Mouse (Mus musculus) layer of hippocampus, adult 8-10 months (tissue): ENCODE results near the gene Tmem259. TPM values are rescaled to one million over a fixed set of nuclear protein-coding genes. Genes with fewer than 3 reads are reported as not detected.
A peak's percentile ranks its signal among the peaks of the same experiment; 100 is the strongest.
"Not testable (repeated sequence)": the region's sequence is repeated elsewhere in the genome, so short reads cannot be mapped to it uniquely, and the experiment has no call there.

ENCODE experiments used
- DNase-seq, 2 experiments: peaks; one replicate each; pipeline ENCODE4 v3.0.0; 2022; ENCODE audit warnings: low spot score in 2 of 2
- total RNA-seq, 4 experiments: library from RNA; stranded (reverse); gene quantifications; 2 replicates each; pipeline ENCODE4 v1.2.4; 2022

Tmem259 gene
- total RNA-seq, 4 experiments from 2014 or later, result 111 to 119 (median 116) TPM

DNA sequence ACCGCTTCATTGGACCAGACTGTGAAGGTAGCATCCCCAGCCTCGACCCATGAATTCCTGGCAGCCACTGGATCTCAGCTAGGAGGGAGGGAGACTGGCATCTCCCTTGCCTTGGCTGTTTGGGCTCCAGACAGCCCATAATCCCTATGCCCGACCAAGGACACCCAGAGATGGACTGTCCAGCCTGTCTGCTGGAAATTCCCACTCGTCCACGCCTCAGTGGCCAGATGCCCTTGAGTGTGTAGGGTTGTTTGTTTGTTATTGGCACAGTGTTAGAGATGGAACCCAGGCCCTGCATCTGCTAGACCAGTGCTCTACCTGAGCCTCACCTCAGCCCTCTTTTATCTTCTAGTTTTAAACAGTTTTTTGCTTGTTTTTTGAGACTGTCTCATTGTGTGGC is 18.8 kb downstream of the Tmem259 start:
- DNase-seq, result no peak

DNA sequence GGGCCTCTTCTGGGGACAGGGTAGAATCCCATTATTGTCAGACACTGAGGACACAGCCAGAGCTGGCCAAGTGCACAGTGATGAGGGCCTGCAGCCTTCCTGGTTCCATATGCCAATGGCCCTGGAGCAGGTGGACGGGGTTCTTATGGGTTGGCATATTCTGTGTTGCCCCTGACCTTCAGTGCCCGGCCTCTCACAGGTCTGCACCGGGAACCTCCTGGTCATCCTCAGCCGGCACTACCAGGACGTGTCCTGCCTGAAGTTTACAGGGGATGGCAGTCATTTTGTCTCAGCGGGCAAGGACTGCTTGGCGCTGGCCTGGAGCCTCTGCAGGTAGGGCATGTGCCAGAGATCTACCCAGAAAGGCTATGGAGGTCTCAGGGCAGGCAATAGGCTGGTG is 19.4 kb downstream of the Tmem259 start:
- DNase-seq, result no peak

DNA sequence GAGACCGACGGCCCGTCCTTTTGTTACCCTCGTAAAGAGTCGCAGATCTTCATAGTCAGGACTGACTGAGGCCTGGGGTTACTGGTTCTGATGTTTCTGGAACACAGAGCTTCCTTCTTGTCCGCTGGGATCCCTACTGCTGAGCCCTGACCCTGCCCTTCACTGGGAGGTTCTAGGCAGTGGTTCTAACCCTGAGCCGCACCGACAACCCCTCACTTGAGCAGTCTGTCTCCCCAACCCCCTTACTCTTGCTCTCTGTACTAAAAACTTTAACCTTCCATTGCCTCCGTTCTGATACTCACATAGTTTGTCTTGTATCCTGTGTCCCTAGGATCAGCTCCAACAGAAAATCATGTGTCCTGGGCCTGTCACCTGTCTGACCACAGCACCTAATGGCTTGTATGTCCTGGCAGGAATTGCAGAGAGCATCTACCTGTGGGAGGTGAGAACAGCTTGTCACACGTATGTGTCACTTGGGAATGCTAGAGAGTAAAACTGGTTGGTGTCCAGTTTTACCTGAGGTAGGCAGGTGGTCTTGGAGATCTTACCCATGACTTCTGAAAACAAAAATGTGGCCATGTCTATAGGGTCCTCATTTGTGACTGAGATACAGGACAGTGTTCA is 23.3 kb downstream of the Tmem259 start:
- DNase-seq, result no peak

DNA sequence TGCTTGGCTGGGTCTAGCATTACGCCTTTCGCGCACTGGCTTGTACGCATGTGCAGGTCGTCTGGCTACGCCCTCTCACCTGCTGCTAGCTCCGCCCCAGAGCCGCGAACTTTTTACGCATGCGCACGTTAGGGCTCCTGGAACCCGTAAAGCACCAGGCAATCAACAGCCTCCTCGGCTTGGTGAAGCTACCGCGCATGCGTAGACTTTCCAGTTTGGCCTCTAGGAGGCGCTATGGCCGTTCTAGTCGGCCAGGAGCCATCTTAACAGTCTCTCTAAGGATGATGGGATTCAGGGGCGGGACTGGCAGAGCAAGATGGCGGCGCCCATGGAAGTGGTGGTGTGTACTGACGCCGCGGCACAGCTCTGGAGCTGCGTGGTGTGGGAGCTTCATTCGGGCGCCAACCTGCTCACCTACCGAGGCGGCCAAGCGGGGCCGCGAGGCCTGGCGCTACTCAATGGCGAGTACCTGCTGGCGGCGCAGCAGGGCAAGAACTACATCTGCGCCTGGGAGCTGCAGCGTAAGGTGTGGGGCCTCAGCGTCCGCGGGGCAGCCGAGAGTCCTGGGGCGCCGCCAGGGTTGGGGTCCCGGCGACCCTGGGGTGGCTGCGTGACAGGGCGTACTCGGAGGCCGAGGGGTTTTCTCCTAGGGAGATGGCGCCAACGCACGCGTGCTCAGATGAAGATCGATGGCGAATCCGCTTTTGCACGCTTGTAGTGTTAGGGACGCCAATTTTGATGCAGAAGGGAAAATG is 24.1 kb downstream of the Tmem259 start, which contains the start of gene Wdr18:
Gene Wdr18 (plus strand): TSS at position 306 of the 755 bp plus-strand sequence.
- peak; percentile 99 to 100 for DNase-seq

GRCm38 (mm10) chr10:79959412-79959811 is 24.7 kb downstream of the Tmem259 start:
- not testable (repeated sequence) for DNase-seq

DNA sequence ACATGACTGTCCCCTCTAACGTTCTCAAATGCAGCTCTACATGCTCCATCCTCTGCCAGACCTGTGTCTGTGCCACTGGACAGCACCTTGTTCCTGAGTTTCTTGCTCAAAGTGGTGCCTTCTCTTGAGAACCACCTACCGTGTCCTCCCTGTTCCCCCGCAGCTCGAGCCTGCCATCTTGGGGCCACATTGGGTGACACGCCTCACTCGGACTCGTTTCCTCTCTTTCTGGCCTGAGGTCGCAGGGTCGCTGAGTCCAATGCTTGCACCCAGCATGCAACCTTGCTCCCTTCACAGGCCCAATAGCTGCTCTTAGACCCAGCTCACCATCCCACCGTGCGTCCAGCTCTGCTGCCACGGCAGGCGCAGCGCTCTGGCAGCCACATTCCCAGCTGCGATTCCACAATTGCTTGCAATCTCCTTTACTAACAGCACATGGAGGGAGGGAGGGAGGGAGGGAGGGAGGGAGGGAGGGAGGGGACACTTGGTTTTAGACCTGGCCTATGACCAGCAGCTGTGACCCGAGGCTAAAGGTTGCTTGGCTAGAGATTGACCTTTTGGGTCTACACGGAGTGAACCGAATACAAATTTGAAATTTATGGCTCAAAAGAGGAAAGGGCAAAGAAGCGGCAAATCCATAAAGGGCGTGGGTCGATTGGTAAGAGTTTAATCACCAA is 25.9 kb downstream of the Tmem259 start:
- peak; percentile 56 to 71 for DNase-seq

- no peak for DNase-seq
Observed at GRCm38 (mm10) chr10:79956643-79957154, 27.4 kb downstream of the Tmem259 start.

DNA sequence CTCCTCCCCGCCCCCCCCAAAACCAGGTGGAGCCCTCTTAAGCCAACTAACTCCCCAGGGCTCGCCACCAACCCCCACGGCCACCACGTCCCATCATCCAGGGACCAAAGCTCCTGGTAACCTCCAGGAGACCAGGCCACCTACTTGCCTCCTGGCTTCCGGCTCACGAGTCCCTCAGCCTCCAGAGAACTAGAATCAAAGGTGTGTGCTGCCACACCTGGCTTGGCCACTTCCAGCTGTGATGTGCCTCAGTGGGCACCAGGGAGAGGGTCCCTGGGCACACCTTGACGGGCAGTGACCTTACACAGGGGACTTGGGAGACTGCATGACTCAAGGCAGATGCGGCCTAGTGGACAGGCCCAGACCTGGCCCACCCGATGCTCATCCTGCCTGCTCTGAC is 28.4 kb downstream of the Tmem259 start:
- DNase-seq, result no peak

DNA sequence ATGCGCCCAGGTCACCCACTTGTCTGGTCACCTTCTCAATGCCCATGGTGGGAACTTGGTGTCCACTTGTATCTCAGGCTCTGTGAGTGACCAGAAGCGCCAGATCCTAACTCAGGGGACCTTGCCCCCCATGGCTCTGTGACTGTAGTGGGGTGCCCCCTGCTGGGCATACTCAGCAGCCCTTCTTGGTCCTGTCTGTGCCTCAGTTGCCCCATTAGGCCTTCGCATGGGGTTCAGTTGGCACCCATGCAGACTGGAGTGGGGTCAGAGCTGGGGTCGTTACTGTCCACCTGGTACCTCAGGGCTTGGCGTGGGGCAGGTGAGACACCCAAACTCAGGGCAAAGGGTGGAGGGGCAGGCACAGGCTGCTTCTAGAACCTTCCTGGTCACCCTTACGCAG is 30.2 kb downstream of the Tmem259 start:
- DNase-seq, result peak in 1 of 2 experiments; percentile 37

DNA sequence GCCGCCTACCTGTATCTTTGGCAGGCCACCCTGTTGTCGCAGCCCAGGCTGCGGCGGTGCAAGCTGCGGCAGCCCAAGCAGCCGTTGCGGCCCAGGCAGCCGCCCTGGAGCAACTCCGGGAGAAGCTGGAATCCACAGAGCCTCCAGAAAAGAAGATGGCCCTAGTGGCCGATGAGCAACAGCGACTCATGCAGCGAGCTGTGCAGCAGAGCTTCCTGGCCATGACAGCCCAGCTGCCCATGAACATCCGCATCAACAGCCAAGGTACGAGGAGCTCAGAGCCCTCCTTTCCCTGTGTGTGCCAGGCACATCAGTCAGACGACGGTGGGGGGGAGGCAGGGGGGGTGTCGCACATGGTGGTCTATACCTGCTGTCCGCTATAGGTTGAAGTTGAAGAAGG is 33.5 kb downstream of the Tmem259 start:
- no peak for DNase-seq

GRCm38 (mm10) chr10:79949873-79950272 is 34.3 kb downstream of the Tmem259 start:
- no peak for DNase-seq

- no peak for DNase-seq
Observed at GRCm38 (mm10) chr10:79947502-79947901, 36.6 kb downstream of the Tmem259 start.

DNA sequence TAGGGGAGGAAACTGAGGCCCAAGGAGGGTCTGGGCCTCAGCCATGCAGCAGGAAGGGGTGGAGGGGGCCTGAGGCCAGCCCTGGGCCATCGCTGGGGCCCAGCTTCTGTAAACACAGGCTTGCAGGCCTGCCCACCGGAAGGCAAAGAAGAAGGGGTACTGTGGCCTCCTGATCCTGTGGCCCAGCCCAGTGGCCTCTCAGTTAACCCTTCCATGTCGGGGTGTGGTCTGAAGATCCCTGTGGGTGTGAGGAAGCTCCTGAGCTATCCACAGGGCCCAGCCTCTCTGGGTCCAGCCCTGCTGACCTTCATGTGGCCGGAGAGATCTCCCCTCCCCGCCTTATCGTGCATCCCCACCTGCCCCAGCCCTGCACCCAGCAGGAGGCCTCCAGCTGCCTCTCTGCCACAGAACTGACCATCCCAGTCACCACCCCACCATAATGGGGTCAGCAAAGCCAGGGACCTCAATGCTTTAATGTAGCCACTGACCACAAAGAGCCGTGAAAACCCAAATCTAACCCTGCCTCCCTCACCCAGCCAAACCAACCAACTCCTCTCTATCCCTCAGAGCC is 37.3 kb downstream of the Tmem259 start:
- DNase-seq, result no peak

DNA sequence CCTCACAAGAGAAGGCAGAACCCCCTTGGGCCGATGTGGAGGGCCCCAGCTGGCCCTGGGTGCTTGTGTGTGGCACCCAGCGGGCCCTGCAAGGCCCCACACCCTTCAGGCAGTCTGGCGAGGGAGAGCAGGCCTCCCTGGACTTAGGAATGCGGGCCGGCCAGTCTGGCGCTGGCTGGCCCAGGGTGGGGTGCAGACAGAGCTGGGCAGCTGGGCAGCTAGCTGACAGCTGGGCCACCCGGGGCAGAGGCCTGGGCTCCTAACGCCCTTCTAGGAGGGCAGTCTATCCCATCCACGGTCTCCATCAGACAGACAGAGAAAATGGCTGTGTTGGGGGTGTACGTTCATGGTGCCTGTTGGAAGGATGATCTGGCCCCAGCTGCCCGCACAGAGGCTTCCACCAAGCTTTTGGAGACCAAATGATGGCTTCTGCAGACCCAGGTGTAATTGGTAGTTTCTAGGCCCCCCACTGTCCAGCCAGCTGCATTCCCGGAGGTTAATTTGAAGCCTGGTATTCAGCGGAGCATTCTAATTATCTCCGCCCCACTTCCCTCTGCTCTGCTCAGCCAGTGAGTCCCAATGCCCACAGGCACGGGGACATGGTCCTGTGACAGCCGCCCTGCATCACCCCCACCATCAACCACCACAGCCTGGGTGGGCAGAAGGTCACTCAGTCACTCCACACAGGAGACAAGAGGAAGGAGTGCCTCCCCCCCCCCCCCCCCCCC is 38.5 kb downstream of the Tmem259 start:
- DNase-seq, result no peak

- no peak for DNase-seq
Observed at GRCm38 (mm10) chr10:79943471-79943901, 40.6 kb downstream of the Tmem259 start.

DNA sequence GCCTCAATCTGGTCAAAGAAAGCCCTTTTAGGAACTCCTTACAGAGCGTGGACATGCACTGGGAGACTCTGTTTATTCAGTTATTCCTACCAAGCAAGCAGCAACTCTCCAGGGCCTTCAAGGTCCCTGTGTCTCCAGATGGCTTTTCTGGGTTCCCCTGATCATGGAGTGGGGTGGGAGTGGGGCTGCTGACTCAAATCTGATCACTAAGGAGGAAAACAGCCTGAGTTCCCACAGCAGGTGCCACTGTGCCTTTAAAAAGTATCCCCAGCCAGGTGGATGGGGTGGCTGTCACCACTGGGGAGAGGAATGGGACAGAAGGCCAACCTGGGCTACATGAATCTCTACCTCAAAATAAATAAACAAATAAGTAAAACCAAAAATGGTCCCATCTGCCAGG is 41.1 kb downstream of the Tmem259 start:
- DNase-seq, result no peak

DNA sequence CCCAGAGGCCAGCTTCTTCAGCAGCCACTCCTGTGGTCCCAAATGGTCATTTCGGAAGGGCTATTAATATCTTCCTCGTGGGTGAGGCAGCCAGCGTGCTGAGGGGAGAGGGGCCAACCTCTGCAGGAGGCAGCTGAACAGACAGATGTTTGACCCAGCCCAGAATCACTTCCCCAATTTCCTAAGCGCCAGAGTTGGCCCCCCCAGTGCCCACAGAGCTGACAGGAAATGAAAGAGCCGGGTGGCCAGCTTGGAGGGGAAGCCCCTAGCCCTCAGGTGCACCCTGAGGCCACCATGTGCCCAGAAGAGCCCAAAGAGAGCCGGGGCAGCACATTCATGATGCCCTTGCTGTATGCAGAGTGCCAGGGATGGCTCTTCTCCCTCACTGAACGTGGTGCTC is 43.4 kb downstream of the Tmem259 start:
- no peak for DNase-seq

DNA sequence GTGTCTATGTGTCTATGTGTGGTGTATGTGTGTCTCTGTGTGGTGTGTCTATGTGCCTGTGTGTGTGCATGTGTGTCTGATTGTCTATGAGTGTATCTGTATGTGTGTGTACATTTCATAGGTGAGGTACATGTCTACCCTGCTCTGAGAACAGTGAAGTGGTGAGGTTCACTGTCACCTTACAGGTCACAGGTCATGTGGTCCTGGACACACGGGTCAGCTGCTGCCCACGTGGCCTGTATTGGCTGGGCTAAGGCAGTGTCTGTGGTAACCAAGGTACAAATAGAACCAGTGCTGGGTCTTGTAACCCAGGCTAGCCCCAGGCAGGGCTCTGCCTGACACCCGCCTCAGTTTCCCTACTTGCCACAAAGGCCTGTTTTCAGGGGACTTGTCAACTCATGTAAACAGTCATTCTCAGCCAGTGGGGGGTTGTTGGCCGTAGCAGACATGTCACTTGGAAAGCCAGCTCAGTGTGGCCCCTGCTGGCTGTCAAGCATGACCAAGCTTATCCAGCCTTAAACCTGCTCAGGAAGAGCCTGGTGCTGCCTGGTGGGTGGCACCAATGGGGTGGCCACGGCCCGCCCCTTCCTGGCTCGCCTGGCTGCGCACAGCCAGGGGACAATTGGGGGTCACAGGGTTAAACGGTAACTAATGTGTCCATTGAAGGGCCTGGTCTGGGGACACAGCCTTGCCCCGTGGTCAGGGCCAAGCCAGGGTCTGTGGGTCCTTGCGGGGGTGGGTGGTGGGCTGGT is 46.2 kb downstream of the Tmem259 start:
- DNase-seq, result no peak

- DNase-seq, result no peak
Observed at GRCm38 (mm10) chr10:79936911-79937441, 47.2 kb downstream of the Tmem259 start.

DNA sequence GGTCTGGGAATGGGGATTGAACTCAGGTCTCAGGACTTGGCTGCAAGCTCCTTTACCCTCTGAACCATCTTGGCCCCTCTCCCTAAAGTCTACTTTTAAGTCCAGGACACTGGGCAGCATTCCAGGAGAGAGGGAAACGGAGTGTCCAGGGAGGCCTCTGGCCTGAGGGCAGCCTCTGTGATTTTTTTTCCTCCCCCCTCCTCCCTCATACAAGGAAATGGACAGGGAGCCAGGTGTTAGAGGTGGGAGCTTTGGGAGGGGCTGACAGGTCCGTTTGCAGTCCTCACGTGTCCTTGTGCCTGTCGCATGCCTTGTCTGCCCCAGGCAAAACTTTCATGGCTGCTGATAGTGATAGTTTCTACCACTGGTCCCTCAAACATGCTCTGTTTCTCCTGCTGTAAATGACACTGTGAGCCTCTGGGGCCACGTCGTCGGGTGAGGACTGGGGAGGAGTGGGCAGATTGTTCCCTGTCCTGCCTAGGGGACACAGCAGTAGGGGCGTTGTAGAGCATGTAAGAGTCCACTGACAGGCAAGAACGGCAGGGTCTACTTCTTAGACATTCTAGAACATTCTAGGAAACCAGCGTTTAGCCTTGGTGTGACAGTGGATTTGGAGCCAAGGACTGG is 47.7 kb downstream of the Tmem259 start:
- no peak for DNase-seq
